Comparison of ENCODE assay signal across 26 mouse cellular contexts in genomic region chr5:65941145-65941544, GRCm38 (mm10). TPM values are rescaled to one million over a fixed set of nuclear protein-coding genes. Genes with fewer than 3 reads are reported as not detected.
DNase-seq lines count a peak whose midpoint lies in the region; ATAC-seq lines count a peak whose summit lies in the region.
"Had no signal": no experiment of that assay in that cellular context is flagged by ENCODE, and none has a peak within 500 bp of the region (broad histone marks: within the 10 kb centered on the region; RNA-seq: fewer than 3 reads in every experiment).

No protein-coding gene starts in this region.

- ATAC-seq in megakaryocyte, adult 5-6 weeks (ENCODE audit: poor library complexity, severe bottlenecking), result no peak
- ATAC-seq: forebrain, embryonic 13.5 days; forebrain, embryonic 15.5 days; forebrain, postnatal 0 days; Patski had no signal

- peaks cover 43% of the 10 kb centered on the region for H3K4me1 ChIP-seq in megakaryocyte, embryonic 14.5 days
- H3K4me1 ChIP-seq: embryonic facial prominence, embryonic 10.5 days; embryonic facial prominence, embryonic 12.5 days; forebrain, embryonic 13.5 days; forebrain, embryonic 15.5 days had no signal

- peak; percentile 51 for DNase-seq in CD4-positive, CD25-positive, alpha-beta regulatory T cell, adult 2 months (ENCODE audit: low read depth, low spot score)
- peak; percentile 44 for DNase-seq in T-cell, adult 2 months (ENCODE audit: low spot score)
- DNase-seq in naive thymus-derived CD4-positive, alpha-beta T cell, adult 2 months (ENCODE audit: low read depth), result peak; percentile 52
- no peak for DNase-seq in adrenal gland, adult 2 months
- DNase-seq in kidney, postnatal 4 days, result no peak
- DNase-seq: adrenal gland, adult 8-10 months; adrenal gland, postnatal 14 days; adrenal gland, postnatal 36 days; B cell, adult 2 months; cerebellum, adult 11-12 months; cerebellum, adult 2 months; cerebellum, adult 9-10 months; cerebellum, postnatal 10 days; cerebellum, postnatal 25 days; forebrain, postnatal 0 days had no signal

- H3K9me3 ChIP-seq in megakaryocyte, embryonic 14.5 days, result peaks cover 14% of the 10 kb centered on the region
- H3K9me3 ChIP-seq: embryonic facial prominence, embryonic 10.5 days; embryonic facial prominence, embryonic 12.5 days; forebrain, embryonic 13.5 days; forebrain, embryonic 15.5 days; G1E had no signal

- H3K27me3 ChIP-seq in megakaryocyte, embryonic 14.5 days (replicated peaks), result no peaks in the 10 kb centered on the region
- H3K27me3 ChIP-seq: embryonic facial prominence, embryonic 12.5 days; forebrain, embryonic 13.5 days; forebrain, embryonic 15.5 days; Patski had no signal

- no peaks in the 10 kb centered on the region for H3K36me3 ChIP-seq in megakaryocyte, embryonic 14.5 days (replicated peaks; ENCODE audit: low read length)
- H3K36me3 ChIP-seq: embryonic facial prominence, embryonic 10.5 days; embryonic facial prominence, embryonic 12.5 days; forebrain, embryonic 15.5 days; G1E had no signal

- H3K4me3 ChIP-seq in megakaryocyte, embryonic 14.5 days (replicated peaks), result peak overlapping the region; percentile 65
- H3K4me3 ChIP-seq: embryonic facial prominence, embryonic 10.5 days; embryonic facial prominence, embryonic 12.5 days; forebrain, embryonic 13.5 days; forebrain, embryonic 15.5 days had no signal

RNA-seq across cellular contexts. Expression of gene Chrna9, which starts 6.4 kb away (rescaled TPM):
- polyA plus RNA-seq in megakaryocyte, embryonic 14.5 days (2012; ENCODE audit: insufficient read depth, low replicate concordance), result not detected in 2 replicates
- total RNA-seq in megakaryocyte, adult 5-6 weeks (2015), result not detected in 2 replicates
- total RNA-seq in megakaryocyte, adult 5-6 weeks (2017), result not detected in 2 replicates
- not detected for total RNA-seq in adrenal gland, adult 2 months (2021)
- polyA plus RNA-seq in adrenal gland, adult 2 months (2012; rRNA removed), result not detected in 2 replicates
- total RNA-seq: adrenal gland, adult 8-10 months; adrenal gland, postnatal 36 days; CH12.LX had no signal
- polyA plus RNA-seq: cerebellum, adult 2 months; cortical plate, adult 2 months; forebrain, embryonic 11.5 days; forebrain, embryonic 13.5 days; forebrain, embryonic 15.5 days; forebrain, postnatal 0 days; G1E; Patski had no signal

Comparison
In these comparisons a context has a peak if more than half of its experiments do, and no peak if none do; other contexts are left out.
1. DNase-seq: peak in CD4-positive, CD25-positive, alpha-beta regulatory T cell, adult 2 months (single experiment), T-cell, adult 2 months (single experiment) and naive thymus-derived CD4-positive, alpha-beta T cell, adult 2 months (single experiment); none in adrenal gland, adult 2 months (single experiment) and kidney, postnatal 4 days (0 of 2).